Mouse (Mus musculus) forebrain, embryonic 12.5 days (tissue): ENCODE measurements around the gene C130060K24Rik. TPM values are rescaled to one million over a fixed set of nuclear protein-coding genes. Genes with fewer than 3 reads are reported as not detected.
A peak's percentile ranks its signal among the peaks of the same experiment; 100 is the strongest.

Experiments used
- ATAC-seq: fragments of 200-750 bp; cut with Nextera tagmentation; 2 replicates; pipeline ENCODE4 v1.8.0; 2017; ENCODE audit warnings: moderate TSS enrichment; ENCODE audit not compliant: low FRiP score
- H3K27ac ChIP-seq: fragments of 300-500 bp; sonication (generic); 2 replicates; pipeline ENCODE4 v1.5.1; 2016; ENCODE audit warnings: mild to moderate bottlenecking
- H3K27me3 ChIP-seq: fragments of 300-500 bp; sonication (generic); 2 replicates; pipeline ENCODE4 v1.6.1; 2016; ENCODE audit warnings: mild to moderate bottlenecking
- H3K36me3 ChIP-seq: fragments of 300-500 bp; sonication (generic); replicated peaks from 2 replicates; pipeline ENCODE4 v1.6.1; 2016; ENCODE audit warnings: mild to moderate bottlenecking
- H3K4me1 ChIP-seq: fragments of 300-500 bp; sonication (generic); 2 replicates; pipeline ENCODE4 v1.6.1; 2016
- H3K4me2 ChIP-seq: fragments of 300-500 bp; sonication (generic); 2 replicates; pipeline ENCODE4 v1.6.1; 2016; ENCODE audit warnings: mild to moderate bottlenecking, moderate library complexity
- H3K4me3 ChIP-seq: fragments of 300-500 bp; sonication (generic); replicated peaks from 2 replicates; pipeline ENCODE4 v1.5.1; 2016; ENCODE audit warnings: mild to moderate bottlenecking
- H3K9ac ChIP-seq: fragments of 300-500 bp; sonication (generic); 2 replicates; pipeline ENCODE4 v1.6.1; 2016; ENCODE audit warnings: mild to moderate bottlenecking
- H3K9me3 ChIP-seq: fragments of 300-500 bp; sonication (generic); 2 replicates; pipeline ENCODE4 v1.6.1; 2016
- WGBS: fragments of 180-500 bp; shearing (Covaris S2); methylation state at CpG from one replicate; pipeline ENCODE4 v1.1.7; 2016; 5-methylcytosine and 5-hydroxymethylcytosine counted together
- polyA plus RNA-seq: library from polyadenylated mRNA; unstranded; fragments of >200 nt; fragmentation: Nextera tagmentation; extraction: Ambion mirVana; gene quantifications from 2 replicates; pipeline ENCODE4 v1.2.1, GENCODE M21; 2016

The C130060K24Rik gene
- 6.3 and 7.2 TPM in 2 replicates for polyA plus RNA-seq

DNA sequence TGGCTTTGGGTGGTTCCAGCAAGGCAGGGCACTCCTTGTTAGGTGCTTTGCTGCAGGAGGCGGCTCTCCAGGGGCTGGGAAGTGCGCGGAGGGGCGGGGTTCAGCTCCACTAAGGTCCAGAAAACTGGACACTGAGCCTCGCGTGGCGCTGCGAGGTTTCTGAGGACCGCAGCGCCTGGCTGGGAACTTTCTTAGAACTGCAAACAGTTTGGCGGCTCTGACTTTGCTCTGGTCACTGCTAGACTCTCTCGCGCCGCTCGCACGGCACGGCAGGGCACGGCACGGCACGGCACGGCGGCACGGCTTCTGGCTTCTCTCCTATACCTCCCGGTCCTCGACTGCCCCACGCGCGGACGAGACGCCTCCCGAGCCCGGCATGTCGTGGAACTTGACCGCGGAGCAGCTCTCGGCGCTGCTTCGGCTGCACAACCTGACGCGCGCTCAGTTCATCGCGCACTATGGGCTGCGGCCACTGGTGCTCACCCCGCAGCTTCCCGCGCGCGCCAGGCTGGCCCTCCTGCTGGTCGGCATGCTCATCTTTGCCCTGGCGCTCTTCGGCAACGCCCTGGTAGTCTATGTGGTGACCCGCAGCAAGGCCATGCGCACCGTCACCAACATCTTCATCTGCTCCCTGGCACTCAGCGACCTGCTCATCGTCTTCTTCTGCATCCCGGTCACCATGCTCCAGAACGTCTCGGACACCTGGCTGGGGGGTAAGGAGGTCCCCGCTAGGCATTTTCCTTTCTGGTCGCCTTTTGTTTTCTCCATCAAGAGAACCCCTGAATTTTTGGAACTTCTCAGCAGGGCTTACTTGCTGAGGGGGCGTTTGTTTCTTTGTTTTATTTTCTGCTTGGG is at the start of gene C130060K24Rik:
Gene C130060K24Rik (plus strand): TSS at position 188 of the 855 bp plus-strand sequence.
- Histone ChIP-seq H3K36me3 (no peaks in the 10 kb centered on the region), H3K27ac (no peak within 1 kb of the TSS), H3K27me3 (peaks cover 9% of the 10 kb centered on the region; the same call in 1 of the 2 replicates), H3K4me1 (no peaks in the 10 kb centered on the region), H3K9me3 (no peaks in the 10 kb centered on the region), H3K4me3 (peak within 1 kb of the TSS; percentile 64), H3K9ac (peak within 1 kb of the TSS; percentile 65), H3K4me2 (peak within 1 kb of the TSS; percentile 94)
- ATAC-seq = peak; percentile 83
- under 1% methylated on average over 64 of the region's 64 CpGs for WGBS

DNA sequence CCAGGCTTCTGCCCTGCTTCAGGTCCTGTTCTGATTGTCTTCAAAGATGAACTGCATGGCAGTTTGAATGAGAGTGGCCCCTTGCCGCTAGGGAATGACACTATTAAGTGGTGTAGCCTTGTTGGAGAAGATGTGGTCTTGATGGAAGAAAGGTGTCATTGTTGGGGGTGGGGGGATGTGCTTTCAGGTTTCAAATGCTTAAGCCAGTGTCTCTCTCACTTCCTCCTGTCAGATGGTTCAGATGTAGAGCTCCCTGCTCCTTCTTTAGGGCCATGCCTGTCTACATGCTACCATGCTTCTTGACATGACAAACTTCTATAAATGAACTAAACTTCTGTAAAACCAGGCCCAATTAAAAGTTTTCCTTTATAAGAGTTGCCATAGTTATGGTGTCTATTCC is 46.7 kb upstream of the C130060K24Rik start:
- no peak for ATAC-seq
- WGBS = 86% methylated on average over 1 of the region's 1 CpGs

DNA sequence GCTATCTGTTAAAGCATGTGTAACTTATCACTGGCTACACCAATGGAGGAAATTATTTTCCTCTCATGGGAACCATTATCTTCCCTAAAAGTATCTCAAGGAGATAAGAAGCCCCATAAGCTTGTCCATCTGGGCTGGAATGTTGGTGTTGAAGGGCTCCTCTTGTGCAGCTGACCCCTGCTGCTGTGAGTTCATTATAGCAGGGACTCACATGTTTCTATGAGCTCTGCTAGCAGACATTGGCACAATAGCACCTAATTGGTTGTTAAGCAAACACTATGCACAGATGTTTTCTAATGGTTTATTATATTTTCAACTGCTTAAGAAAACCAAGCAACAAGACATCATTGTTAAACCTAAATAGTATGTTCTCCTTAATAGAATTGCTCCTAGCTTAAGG is 41.5 kb upstream of the C130060K24Rik start:
- no peaks in the 10 kb centered on the region for H3K27me3 ChIP-seq
- 0 out of 2 replicates have a peak, but pooled peaks have one; percentile 20 for ATAC-seq
- H3K27ac ChIP-seq = no peak overlapping the region
- no peaks in the 10 kb centered on the region for H3K9me3 ChIP-seq
- H3K4me2 ChIP-seq = no peak overlapping the region
- no peak overlapping the region for H3K4me3 ChIP-seq
- H3K9ac ChIP-seq = no peak overlapping the region
- H3K4me1 ChIP-seq = no peaks in the 10 kb centered on the region
- H3K36me3 ChIP-seq = no peaks in the 10 kb centered on the region

More for the DNA sequence above, 46.7 kb upstream of the C130060K24Rik start:
- no peak overlapping the region for H3K4me2 ChIP-seq
- no peaks in the 10 kb centered on the region for H3K27me3 ChIP-seq
- no peaks in the 10 kb centered on the region for H3K9me3 ChIP-seq
- no peaks in the 10 kb centered on the region for H3K4me1 ChIP-seq
- H3K36me3 ChIP-seq = no peaks in the 10 kb centered on the region
- H3K27ac ChIP-seq = no peak overlapping the region
- no peak overlapping the region for H3K9ac ChIP-seq
- no peak overlapping the region for H3K4me3 ChIP-seq

- no peak overlapping the region for H3K4me3 ChIP-seq
- H3K27ac ChIP-seq = no peak overlapping the region
- no peak for ATAC-seq
- H3K4me2 ChIP-seq = no peak overlapping the region
- 43% methylated on average over 4 of the region's 4 CpGs for WGBS
- no peaks in the 10 kb centered on the region for H3K27me3 ChIP-seq
- no peaks in the 10 kb centered on the region for H3K36me3 ChIP-seq
- H3K9me3 ChIP-seq = no peaks in the 10 kb centered on the region
- H3K4me1 ChIP-seq = no peaks in the 10 kb centered on the region
- H3K9ac ChIP-seq = no peak overlapping the region
Measured at GRCm38 (mm10) chr6:65341360-65341759, 39.5 kb upstream of the C130060K24Rik start.

GRCm38 (mm10) chr6:65347736-65348135 is 33.2 kb upstream of the C130060K24Rik start:
- no peak overlapping the region for H3K27ac ChIP-seq
- no peak overlapping the region for H3K4me3 ChIP-seq
- no peak overlapping the region for H3K9ac ChIP-seq
- H3K4me1 ChIP-seq = no peaks in the 10 kb centered on the region
- 76% methylated on average over 8 of the region's 8 CpGs for WGBS
- H3K4me2 ChIP-seq = no peak overlapping the region
- no peaks in the 10 kb centered on the region for H3K36me3 ChIP-seq
- H3K27me3 ChIP-seq = no peaks in the 10 kb centered on the region
- no peaks in the 10 kb centered on the region for H3K9me3 ChIP-seq
- no peak for ATAC-seq

GRCm38 (mm10) chr6:65348255-65348654 is 32.6 kb upstream of the C130060K24Rik start:
- Histone ChIP-seq H3K9me3 (no peaks in the 10 kb centered on the region), H3K9ac (no peak overlapping the region), H3K4me3 (no peak overlapping the region), H3K36me3 (no peaks in the 10 kb centered on the region), H3K27ac (no peak overlapping the region), H3K27me3 (no peaks in the 10 kb centered on the region), H3K4me2 (no peak overlapping the region), H3K4me1 (no peaks in the 10 kb centered on the region)
- 0 out of 2 replicates have a peak, but pooled peaks have one; percentile 27 for ATAC-seq
- WGBS = 78% methylated on average over 5 of the region's 5 CpGs

- Histone ChIP-seq H3K4me3 (no peak overlapping the region), H3K36me3 (no peaks in the 10 kb centered on the region), H3K27ac (no peak overlapping the region), H3K4me2 (no peak overlapping the region), H3K4me1 (no peaks in the 10 kb centered on the region), H3K9ac (no peak overlapping the region), H3K9me3 (no peaks in the 10 kb centered on the region), H3K27me3 (no peaks in the 10 kb centered on the region)
- no peak for ATAC-seq
- WGBS = 79% methylated on average over 4 of the region's 4 CpGs
Measured at GRCm38 (mm10) chr6:65351622-65352021, 29.3 kb upstream of the C130060K24Rik start.

- peaks cover 8% of the 10 kb centered on the region; the same call in 1 of the 2 replicates for H3K27me3 ChIP-seq
- no peak for ATAC-seq
- no peak overlapping the region for H3K27ac ChIP-seq
- no peak overlapping the region for H3K4me3 ChIP-seq
- WGBS = 74% methylated on average over 2 of the region's 2 CpGs
- H3K36me3 ChIP-seq = no peaks in the 10 kb centered on the region
- H3K9ac ChIP-seq = no peak overlapping the region
- no peaks in the 10 kb centered on the region for H3K4me1 ChIP-seq
- H3K4me2 ChIP-seq = no peak overlapping the region
- H3K9me3 ChIP-seq = no peaks in the 10 kb centered on the region
Measured at GRCm38 (mm10) chr6:65375918-65376317, 5.0 kb upstream of the C130060K24Rik start.

- 86% methylated on average over 1 of the region's 1 CpGs for WGBS
- Histone ChIP-seq H3K9ac (no peak overlapping the region), H3K4me2 (no peak overlapping the region), H3K4me3 (no peak overlapping the region), H3K27ac (no peak overlapping the region), H3K36me3 (no peaks in the 10 kb centered on the region), H3K9me3 (no peaks in the 10 kb centered on the region), H3K27me3 (no peaks in the 10 kb centered on the region), H3K4me1 (no peaks in the 10 kb centered on the region)
- no peak for ATAC-seq
Measured at GRCm38 (mm10) chr6:65421888-65422287, 41.0 kb downstream of the C130060K24Rik start.

DNA sequence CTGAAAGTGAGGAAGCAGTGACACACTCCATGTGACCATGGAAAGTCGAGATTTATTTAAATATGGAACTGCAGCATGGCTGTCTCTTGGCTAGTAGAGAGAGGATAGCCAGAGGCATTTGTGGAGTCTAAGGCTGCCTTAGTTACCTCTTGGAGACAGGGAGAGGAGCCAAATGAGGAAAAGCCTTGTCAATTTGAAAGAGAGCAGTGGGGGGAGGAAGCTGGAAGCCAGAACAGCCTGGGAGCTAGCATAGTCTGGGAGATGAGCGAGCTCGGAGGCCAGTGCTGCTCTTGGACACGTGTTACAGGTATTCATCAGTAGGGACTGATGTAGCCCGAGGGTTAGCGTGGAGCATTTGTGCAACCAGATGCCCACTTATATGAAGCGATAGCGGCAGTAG is 46.2 kb downstream of the C130060K24Rik start:
- Histone ChIP-seq H3K27ac (no peak overlapping the region), H3K9me3 (no peaks in the 10 kb centered on the region), H3K36me3 (no peaks in the 10 kb centered on the region), H3K4me1 (no peaks in the 10 kb centered on the region), H3K4me2 (no peak overlapping the region), H3K27me3 (no peaks in the 10 kb centered on the region), H3K9ac (no peak overlapping the region), H3K4me3 (no peak overlapping the region)
- no peak for ATAC-seq
- 80% methylated on average over 8 of the region's 8 CpGs for WGBS

DNA sequence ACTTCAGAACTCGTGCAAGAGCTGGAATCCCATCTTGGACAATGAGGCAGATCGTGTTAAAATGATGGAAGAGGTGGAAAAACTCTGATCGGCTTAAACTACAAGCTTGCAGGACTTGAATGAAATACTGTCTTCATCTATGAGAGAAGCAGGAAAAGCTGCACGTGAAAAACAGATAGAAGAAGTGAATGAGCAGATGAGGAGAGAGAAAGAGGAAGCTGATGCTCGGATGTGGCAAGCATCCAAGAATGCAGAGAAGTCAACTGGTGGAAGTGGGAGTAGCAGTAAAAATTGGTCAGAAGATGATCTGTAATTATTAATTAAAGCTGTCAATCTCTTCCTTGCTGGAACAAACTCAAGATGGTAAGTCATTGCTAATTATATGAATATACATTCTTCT is 52.3 kb downstream of the C130060K24Rik start:
- no peaks in the 10 kb centered on the region for H3K4me1 ChIP-seq
- no peak overlapping the region for H3K4me2 ChIP-seq
- 88% methylated on average over 5 of the region's 5 CpGs for WGBS
- H3K27me3 ChIP-seq = no peaks in the 10 kb centered on the region
- no peaks in the 10 kb centered on the region for H3K36me3 ChIP-seq
- ATAC-seq = no peak
- H3K9ac ChIP-seq = no peak overlapping the region
- H3K27ac ChIP-seq = no peak overlapping the region
- no peak overlapping the region for H3K4me3 ChIP-seq
- no peaks in the 10 kb centered on the region for H3K9me3 ChIP-seq

GRCm38 (mm10) chr6:65453465-65453864 is 72.6 kb downstream of the C130060K24Rik start:
- Histone ChIP-seq H3K36me3 (no peaks in the 10 kb centered on the region), H3K9me3 (no peaks in the 10 kb centered on the region), H3K27me3 (no peaks in the 10 kb centered on the region), H3K4me2 (no peak overlapping the region), H3K4me1 (no peaks in the 10 kb centered on the region), H3K4me3 (no peak overlapping the region), H3K27ac (no peak overlapping the region), H3K9ac (no peak overlapping the region)
- peak; percentile 83; the same call in 1 of the 2 replicates for ATAC-seq

DNA sequence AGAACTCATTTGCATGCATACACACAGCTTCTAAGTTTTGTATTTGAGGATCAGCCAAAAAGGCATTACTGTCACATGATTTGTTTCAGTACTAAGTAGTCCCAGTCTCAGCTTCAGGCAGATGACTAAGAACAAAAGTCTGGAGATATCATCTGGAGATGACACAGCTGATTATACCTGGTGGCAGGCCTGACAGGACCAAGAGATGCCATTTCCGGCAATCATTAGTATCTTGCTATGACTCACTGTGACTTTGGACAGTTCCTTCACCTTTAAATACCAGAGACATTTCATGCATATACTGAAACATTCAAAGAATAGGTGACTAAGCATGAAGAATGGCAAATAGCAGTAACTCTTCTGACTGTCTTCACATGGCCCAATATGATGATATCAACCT is 84.4 kb downstream of the C130060K24Rik start:
- Histone ChIP-seq H3K36me3 (no peaks in the 10 kb centered on the region), H3K27me3 (no peaks in the 10 kb centered on the region), H3K9ac (no peak overlapping the region), H3K4me3 (no peak overlapping the region), H3K4me2 (no peak overlapping the region), H3K27ac (no peak overlapping the region), H3K9me3 (no peaks in the 10 kb centered on the region), H3K4me1 (no peaks in the 10 kb centered on the region)
- WGBS = 86% methylated on average over 1 of the region's 1 CpGs
- no peak for ATAC-seq
